Mouse (Mus musculus): ENCODE results near the gene C1qb. TPM values are rescaled to one million over a fixed set of nuclear protein-coding genes. Genes with fewer than 3 reads are reported as not detected.

Gene C1qb
- polyA plus RNA-seq, 1 experiment from 2014 or later: 40.0 TPM

DNA sequence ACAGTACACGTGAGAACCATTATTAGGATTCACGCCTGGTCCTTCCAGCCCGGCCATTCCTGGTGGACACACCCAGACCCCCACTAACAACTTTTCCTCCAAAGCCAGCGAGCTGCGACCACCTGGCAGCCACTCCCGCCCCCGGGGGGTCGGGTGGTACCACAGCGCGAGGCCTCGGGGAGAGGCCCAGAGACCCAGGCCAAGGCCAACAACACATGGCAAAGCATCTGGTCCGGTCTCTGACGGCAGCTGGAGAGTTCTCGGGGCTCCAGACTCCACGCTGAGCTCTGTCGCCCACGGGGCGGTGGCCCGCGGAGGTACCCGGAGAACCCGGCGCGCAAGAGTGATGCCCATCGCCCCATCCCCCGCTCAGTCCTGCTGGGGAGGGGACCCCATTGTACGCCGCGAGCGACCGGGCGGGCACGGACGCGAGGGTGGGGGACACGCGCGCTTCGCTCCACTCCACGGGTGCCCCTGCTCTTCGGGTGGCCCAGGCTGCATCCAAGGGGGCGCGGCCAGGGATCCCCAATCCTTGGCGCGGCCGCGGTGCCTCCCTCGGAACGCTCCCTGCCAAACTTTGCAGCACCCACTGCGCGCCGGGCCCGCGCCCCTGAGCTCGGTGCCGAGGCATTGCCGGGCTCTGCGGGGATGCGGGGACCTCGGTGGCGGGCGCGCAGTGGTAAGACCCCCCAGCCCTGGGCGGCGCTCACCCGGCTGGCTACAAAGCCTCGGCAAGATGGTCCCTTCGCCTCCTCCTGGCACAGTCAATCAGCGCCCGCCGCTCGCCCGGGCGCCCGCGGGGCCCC, 51.0 kb downstream of the C1qb start:
- under 1% methylated on average over 70 of the region's 76 CpGs for WGBS
- peak overlapping the region; percentile 93 for H3K4me3 ChIP-seq (replicated peaks; ENCODE audit: low read depth, low read length)
- no peak for ATAC-seq (ENCODE audit: low FRiP score, low TSS enrichment)
- peak overlapping the region; percentile 100 for H3K27ac ChIP-seq (replicated peaks; ENCODE audit: low read depth, low read length)
- no peaks in the 10 kb centered on the region for H3K9me3 ChIP-seq (ENCODE audit: control insufficient read depth, low read length)
- DNase-seq: peak; percentile 68
- H3K36me3 ChIP-seq (ENCODE audit: control insufficient read depth, insufficient read depth, low read length): no peaks in the 10 kb centered on the region
- peaks cover 64% of the 10 kb centered on the region for H3K4me1 ChIP-seq (ENCODE audit: control insufficient read depth, insufficient read depth, low read length)
- H3K4me2 ChIP-seq (ENCODE audit: low read length): peak overlapping the region; percentile 92
- H3K27me3 ChIP-seq (ENCODE audit: control insufficient read depth, insufficient read depth, low read length): no peaks in the 10 kb centered on the region
- H3K9ac ChIP-seq (replicated peaks; ENCODE audit: low read length): peak overlapping the region; percentile 94

DNA sequence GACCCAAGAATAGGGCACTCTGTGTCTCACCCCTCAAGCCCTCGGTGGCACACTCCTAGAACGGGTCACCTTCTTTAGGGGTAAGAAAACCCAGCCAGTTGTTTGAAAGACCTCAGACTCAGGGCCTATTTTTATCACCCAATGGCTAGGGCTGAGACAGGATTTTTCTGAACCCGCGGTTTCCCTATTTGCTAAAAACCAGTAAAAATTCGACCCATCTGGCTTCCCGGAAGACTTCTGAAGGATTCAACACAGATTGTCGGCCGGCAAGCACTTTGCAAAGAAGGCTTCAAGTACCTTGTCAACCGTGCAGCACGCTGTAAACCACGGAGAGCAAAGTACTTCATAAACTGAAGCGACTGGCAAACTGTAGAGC, 51.6 kb downstream of the C1qb start:
- no peak for DNase-seq

DNA sequence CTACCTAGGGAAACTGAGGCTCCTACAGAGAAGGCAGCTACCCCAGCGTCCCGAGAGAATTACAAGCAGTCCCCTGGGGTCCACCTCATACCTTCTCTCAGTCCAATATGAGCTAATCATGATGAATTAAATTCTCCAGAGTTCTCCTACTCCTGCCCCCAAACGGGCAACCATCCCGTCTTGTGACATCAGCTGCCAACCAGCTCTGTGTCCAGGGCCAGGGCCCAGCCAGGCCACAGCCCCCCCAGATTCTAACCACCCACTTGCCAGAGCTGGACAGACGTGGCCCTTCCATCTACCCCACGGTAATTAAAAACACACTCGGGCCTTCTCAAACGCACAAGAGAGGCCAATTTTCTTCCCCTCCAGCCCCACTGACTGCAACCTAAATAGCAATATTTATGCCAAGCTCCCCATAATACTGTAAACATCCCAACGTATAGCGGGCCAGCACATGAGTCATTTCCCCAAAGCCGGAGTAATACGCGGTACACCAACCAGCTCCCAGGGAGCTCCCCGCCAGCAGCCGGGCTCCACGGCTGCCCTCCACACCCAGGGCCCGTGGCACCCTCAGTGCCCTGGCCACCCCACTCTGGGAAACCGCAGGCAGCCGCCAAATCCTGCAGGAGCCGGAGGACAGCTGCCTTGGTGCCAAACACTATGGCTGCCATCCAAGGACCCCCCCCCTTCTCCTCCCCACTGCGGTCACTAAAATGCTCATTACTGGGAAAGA, 52.2 kb downstream of the C1qb start:
- ATAC-seq (ENCODE audit: low FRiP score, low TSS enrichment) (no peak), DNase-seq (no peak)
- Histone ChIP-seq H3K9ac (replicated peaks; ENCODE audit: low read length) (peak overlapping the region; percentile 94), H3K9me3 (ENCODE audit: control insufficient read depth, low read length) (no peaks in the 10 kb centered on the region), H3K27me3 (ENCODE audit: control insufficient read depth, insufficient read depth, low read length) (no peaks in the 10 kb centered on the region), H3K4me2 (ENCODE audit: low read length) (peak overlapping the region; percentile 92), H3K4me1 (ENCODE audit: control insufficient read depth, insufficient read depth, low read length) (peaks cover 75% of the 10 kb centered on the region), H3K27ac (replicated peaks; ENCODE audit: low read depth, low read length) (peak overlapping the region; percentile 45; the same call in 1 of the 2 replicates), H3K4me3 (replicated peaks; ENCODE audit: low read depth, low read length) (peak overlapping the region; percentile 93), H3K36me3 (ENCODE audit: control insufficient read depth, insufficient read depth, low read length) (no peaks in the 10 kb centered on the region)
- 43% methylated on average over 21 of the region's 21 CpGs for WGBS

More for the DNA sequence above, 51.6 kb downstream of the C1qb start:
- peaks cover 70% of the 10 kb centered on the region for H3K4me1 ChIP-seq (ENCODE audit: control insufficient read depth, insufficient read depth, low read length)
- peak overlapping the region; percentile 93 for H3K4me3 ChIP-seq (replicated peaks; ENCODE audit: low read depth, low read length)
- no peak for ATAC-seq (ENCODE audit: low FRiP score, low TSS enrichment)
- no peaks in the 10 kb centered on the region for H3K36me3 ChIP-seq (ENCODE audit: control insufficient read depth, insufficient read depth, low read length)
- WGBS: 10% methylated on average over 12 of the region's 12 CpGs
- peak overlapping the region; percentile 100; the same call in 1 of the 2 replicates for H3K27ac ChIP-seq (replicated peaks; ENCODE audit: low read depth, low read length)
- H3K9me3 ChIP-seq (ENCODE audit: control insufficient read depth, low read length): no peaks in the 10 kb centered on the region
- peak overlapping the region; percentile 92 for H3K4me2 ChIP-seq (ENCODE audit: low read length)
- peak overlapping the region; percentile 94 for H3K9ac ChIP-seq (replicated peaks; ENCODE audit: low read length)
- H3K27me3 ChIP-seq (ENCODE audit: control insufficient read depth, insufficient read depth, low read length): no peaks in the 10 kb centered on the region

DNA sequence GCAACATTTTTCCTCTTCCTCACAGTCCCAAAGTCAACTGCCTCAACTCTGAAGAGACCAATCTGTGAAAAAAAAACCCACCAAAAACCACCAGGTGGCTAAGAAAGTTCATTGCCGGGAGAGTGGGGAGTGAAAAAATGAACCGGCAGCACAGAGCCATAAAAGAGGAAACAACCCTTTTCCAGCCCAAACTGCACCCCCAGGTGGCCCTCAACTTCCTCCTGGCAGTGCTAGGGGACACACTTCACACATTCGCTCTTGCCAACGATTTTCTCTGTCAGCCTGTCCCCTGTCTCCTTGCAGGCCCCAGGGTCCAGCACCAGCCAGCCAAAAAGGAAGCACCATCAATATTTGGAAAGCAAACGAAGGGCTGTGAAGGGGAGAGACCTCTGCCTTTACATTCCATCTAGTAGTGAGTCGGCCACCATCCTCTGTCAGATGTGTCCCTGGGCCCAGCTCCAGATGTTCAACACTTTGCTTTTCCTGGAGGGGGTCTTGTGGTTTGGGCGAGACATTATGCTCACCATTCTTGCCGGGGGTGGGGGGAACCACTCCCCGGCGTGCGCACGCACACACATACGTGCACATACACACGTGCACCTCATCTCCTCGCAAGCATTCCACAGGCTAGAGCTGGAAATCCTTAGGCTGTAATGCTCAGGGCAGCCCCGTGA, 53.3 kb downstream of the C1qb start:
- no peak for ATAC-seq (ENCODE audit: low FRiP score, low TSS enrichment)

DNA sequence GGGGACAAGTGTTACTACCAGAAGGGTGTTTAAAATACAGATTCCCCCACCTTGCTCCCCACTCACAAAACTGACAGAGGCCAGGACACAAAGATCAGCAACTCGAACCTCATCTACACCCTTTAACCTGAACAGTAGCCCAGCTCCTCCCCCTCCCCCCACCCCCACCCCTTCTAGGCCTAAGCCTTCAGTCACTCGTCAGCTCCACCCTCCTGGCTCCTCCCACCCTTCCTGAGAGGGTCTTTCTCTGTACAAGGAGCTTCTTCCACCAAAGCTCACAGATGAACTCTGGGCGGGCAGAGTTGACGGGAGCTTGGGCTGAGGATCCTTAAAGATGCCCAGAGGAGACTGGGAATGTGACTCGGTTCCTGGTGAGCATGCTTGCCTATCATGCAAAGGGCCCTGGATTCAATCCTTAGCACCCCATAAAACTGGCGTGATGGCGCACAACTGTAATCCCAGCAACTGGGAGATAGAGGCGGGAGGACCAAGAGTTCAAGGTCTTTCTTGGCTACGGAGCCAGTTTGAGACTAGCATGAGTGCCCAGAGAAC, 55.6 kb downstream of the C1qb start:
- no peak for ATAC-seq (ENCODE audit: low FRiP score, low TSS enrichment)
- peak overlapping the region; percentile 33 for H3K4me2 ChIP-seq (ENCODE audit: low read length)
- H3K4me3 ChIP-seq (replicated peaks; ENCODE audit: low read depth, low read length): no peak overlapping the region
- no peaks in the 10 kb centered on the region for H3K27me3 ChIP-seq (ENCODE audit: control insufficient read depth, insufficient read depth, low read length)
- H3K27ac ChIP-seq (replicated peaks; ENCODE audit: low read depth, low read length): no peak overlapping the region
- peaks cover 8% of the 10 kb centered on the region; the same call in 1 of the 2 replicates for H3K36me3 ChIP-seq (ENCODE audit: control insufficient read depth, insufficient read depth, low read length)
- H3K4me1 ChIP-seq (ENCODE audit: control insufficient read depth, insufficient read depth, low read length): peaks cover 68% of the 10 kb centered on the region
- WGBS: 44% methylated on average over 9 of the region's 9 CpGs
- no peak for DNase-seq
- no peaks in the 10 kb centered on the region for H3K9me3 ChIP-seq (ENCODE audit: control insufficient read depth, low read length)
- no peak overlapping the region for H3K9ac ChIP-seq (replicated peaks; ENCODE audit: low read length)

More for the DNA sequence above, 53.3 kb downstream of the C1qb start:
- Histone ChIP-seq H3K4me1 (ENCODE audit: control insufficient read depth, insufficient read depth, low read length) (peaks cover 70% of the 10 kb centered on the region), H3K36me3 (ENCODE audit: control insufficient read depth, insufficient read depth, low read length) (peaks cover 3% of the 10 kb centered on the region; the same call in 1 of the 2 replicates), H3K27me3 (ENCODE audit: control insufficient read depth, insufficient read depth, low read length) (no peaks in the 10 kb centered on the region), H3K4me3 (replicated peaks; ENCODE audit: low read depth, low read length) (peak overlapping the region; percentile 93; the same call in 1 of the 2 replicates), H3K9me3 (ENCODE audit: control insufficient read depth, low read length) (no peaks in the 10 kb centered on the region), H3K27ac (replicated peaks; ENCODE audit: low read depth, low read length) (no peak overlapping the region), H3K4me2 (ENCODE audit: low read length) (peak overlapping the region; percentile 92), H3K9ac (replicated peaks; ENCODE audit: low read length) (peak overlapping the region; percentile 32; the same call in 1 of the 2 replicates)
- DNase-seq: no peak
- WGBS: 76% methylated on average over 16 of the region's 16 CpGs

Other genes with a start within 250 kb of the C1qb start
- gene Ephb2, start 50.2 kb downstream of the C1qb start, polyA plus RNA-seq (2014; fragmentation: Nextera tagmentation; extraction: Ambion mirVana): 27.6 and 32.8 TPM in 2 replicates
- gene C1qc, start 6.9 kb upstream of the C1qb start, polyA plus RNA-seq (2014; fragmentation: Nextera tagmentation; extraction: Ambion mirVana): 11.0 and 19.3 TPM in 2 replicates
- gene C1qa, start 12.6 kb upstream of the C1qb start, polyA plus RNA-seq (2014; fragmentation: Nextera tagmentation; extraction: Ambion mirVana): 12.7 and 23.0 TPM in 2 replicates
- 18.5 and 20.5 TPM in 2 replicates for gene Epha8, start 70.6 kb upstream of the C1qb start, polyA plus RNA-seq (2014; fragmentation: Nextera tagmentation; extraction: Ambion mirVana)
- 3.4 and 4.3 TPM in 2 replicates for gene Zbtb40, start 162.6 kb upstream of the C1qb start, polyA plus RNA-seq (2014; fragmentation: Nextera tagmentation; extraction: Ambion mirVana)

All from midbrain, embryonic 14.5 days (tissue).